Mouse (Mus musculus) olfactory bulb, adult 2 months (tissue): ENCODE measurements around the gene Bcat2.

Source experiments
- CTCF ChIP-seq: fragments of 200-500 bp; IDR thresholded peaks from 2 replicates; pipeline ENCODE4 v1.5.1; 2012; ENCODE audit warnings: low read depth, mild to moderate bottlenecking, low read length, moderate library complexity; ENCODE audit not compliant: insufficient read depth
- POLR2A ChIP-seq: fragments of 200-500 bp; IDR thresholded peaks from 2 replicates; pipeline ENCODE4 v1.6.1; 2012; ENCODE audit warnings: mild to moderate bottlenecking, low read depth, low read length, moderate library complexity; ENCODE audit not compliant: insufficient read depth

DNA sequence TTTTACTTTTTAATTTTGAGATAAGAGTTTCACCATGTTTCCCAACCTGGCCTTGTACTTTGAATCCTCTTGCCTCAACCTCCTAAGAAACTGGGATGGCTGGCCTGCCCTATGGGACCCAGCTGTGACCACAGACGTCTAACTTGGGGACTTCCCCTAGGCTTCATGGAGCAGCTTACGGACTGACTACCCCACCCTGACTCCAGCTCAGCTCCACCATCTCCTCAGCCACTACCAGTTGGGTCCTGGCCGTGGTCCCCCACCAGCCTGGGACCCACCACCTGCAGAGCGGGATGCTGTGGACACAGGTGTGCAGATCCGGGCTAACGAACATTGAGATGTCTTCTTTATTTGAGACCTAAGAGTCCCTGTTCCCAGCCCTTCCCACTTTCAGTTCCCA lies 67.8 kb downstream of the Bcat2 start:
- TF ChIP-seq POLR2A (no peak), CTCF (no peak)
